Mouse (Mus musculus) MN1 (cell line): ENCODE data around the gene Myog.
A peak's percentile ranks its signal among the peaks of the same experiment; 100 is the strongest.

Source experiments
- DNase-seq: peaks from one replicate; pipeline ENCODE4 v3.0.0-alpha.2; 2016; ENCODE audit warnings: low spot score

The Myog gene

GRCm38 (mm10) chr1:134322591-134322990, 32.8 kb downstream of the Myog start:
- peak; percentile 33 for DNase-seq

GRCm38 (mm10) chr1:134326841-134327346, 37.1 kb downstream of the Myog start:
- DNase-seq: no peak

GRCm38 (mm10) chr1:134331879-134332635, 42.3 kb downstream of the Myog start:
- peak; percentile 86 for DNase-seq

- DNase-seq: peak; percentile 85
Measured at GRCm38 (mm10) chr1:134332770-134333271, 43.0 kb downstream of the Myog start, which contains the start of gene Ppfia4. Ppfia4 (minus strand) TSS chr1:134332928.

- DNase-seq: no peak
Measured at GRCm38 (mm10) chr1:134333371-134334110, 43.8 kb downstream of the Myog start.

GRCm38 (mm10) chr1:134334111-134334827, 44.5 kb downstream of the Myog start:
- DNase-seq: no peak

GRCm38 (mm10) chr1:134335211-134335923, 45.6 kb downstream of the Myog start:
- DNase-seq: no peak

GRCm38 (mm10) chr1:134335924-134336810, 46.4 kb downstream of the Myog start:
- no peak for DNase-seq

GRCm38 (mm10) chr1:134336958-134337710, 47.3 kb downstream of the Myog start:
- DNase-seq: no peak

GRCm38 (mm10) chr1:134339162-134339561, 49.4 kb downstream of the Myog start:
- no peak for DNase-seq

GRCm38 (mm10) chr1:134339757-134340619, 50.2 kb downstream of the Myog start:
- no peak for DNase-seq

- no peak for DNase-seq
Measured at GRCm38 (mm10) chr1:134341641-134342277, 52.0 kb downstream of the Myog start.
